Comparison of ENCODE assay signal across 7 mouse cellular contexts in the genomic region with DNA sequence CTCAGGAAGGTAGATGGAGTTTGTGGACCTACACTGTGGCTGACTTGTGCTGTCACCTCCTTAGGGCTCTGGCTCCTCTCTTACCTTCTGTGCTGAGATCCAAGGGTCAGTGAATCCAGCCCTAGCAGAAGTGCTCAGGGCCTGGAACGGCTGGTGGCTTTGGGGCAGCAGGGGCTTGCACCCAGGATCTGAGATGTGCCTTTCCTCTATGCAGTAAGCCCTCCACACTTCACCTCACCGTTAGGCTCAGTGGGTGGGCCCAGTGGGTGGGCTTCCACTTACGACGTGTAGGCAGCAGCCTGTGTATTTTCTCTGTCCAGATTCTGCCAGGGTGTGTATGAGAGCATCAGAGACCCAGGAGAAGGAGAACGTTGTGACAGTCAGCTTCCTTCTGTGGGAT. TPM values are rescaled to one million over a fixed set of nuclear protein-coding genes. Genes with fewer than 3 reads are reported as not detected.
A peak's percentile ranks its signal among the peaks of the same experiment; 100 is the strongest.
DNase-seq lines count a peak whose midpoint lies in the region; ATAC-seq and TF ChIP-seq lines count a peak whose summit lies in the region.

No protein-coding gene starts in this region.

- WGBS in kidney, postnatal 0 days, result 50% methylated on average over 5 of the region's 5 CpGs
- WGBS in forebrain, embryonic 16.5 days, result 59% methylated on average over 5 of the region's 5 CpGs
- 71% methylated on average over 5 of the region's 5 CpGs for WGBS in limb, embryonic 10.5 days
- WGBS in neural tube, embryonic 14.5 days, result 56% methylated on average over 5 of the region's 5 CpGs

- ATAC-seq in kidney, postnatal 0 days (replicated peaks; ENCODE audit: low FRiP score, low read depth), result peak; percentile 18; the same call in 1 of the 2 replicates
- ATAC-seq in forebrain, embryonic 16.5 days, result peak; percentile 35; the same call in 1 of the 2 replicates
- 0 out of 2 replicates have a peak, but pooled peaks have one; percentile 23 for ATAC-seq in neural tube, embryonic 14.5 days (ENCODE audit: low read depth)

- no peaks in the 10 kb centered on the region for H3K27me3 ChIP-seq in kidney, postnatal 0 days (ENCODE audit: insufficient read depth, low read length)
- H3K27me3 ChIP-seq in forebrain, embryonic 16.5 days (replicated peaks; ENCODE audit: control insufficient read depth, insufficient read depth, low read length), result no peaks in the 10 kb centered on the region
- H3K27me3 ChIP-seq in limb, embryonic 10.5 days (ENCODE audit: low read depth, poor library complexity, severe bottlenecking), result no peaks in the 10 kb centered on the region
- no peaks in the 10 kb centered on the region for H3K27me3 ChIP-seq in neural tube, embryonic 14.5 days (ENCODE audit: control insufficient read depth, insufficient read depth, low read length)

- 0 out of 2 replicates have a peak overlapping the region, but pooled peaks have one; percentile 24 for H3K9ac ChIP-seq in kidney, postnatal 0 days (ENCODE audit: low read depth, low read length)
- 0 out of 2 replicates have a peak overlapping the region, but pooled peaks have one; percentile 35 for H3K9ac ChIP-seq in forebrain, embryonic 16.5 days (replicated peaks; ENCODE audit: low read depth, low read length)
- H3K9ac ChIP-seq in neural tube, embryonic 14.5 days (replicated peaks; ENCODE audit: low read depth, low read length), result no peak overlapping the region

- no peak overlapping the region for H3K4me3 ChIP-seq in kidney, postnatal 0 days (replicated peaks; ENCODE audit: low read depth, low read length)
- no peak overlapping the region for H3K4me3 ChIP-seq in forebrain, embryonic 16.5 days (replicated peaks; ENCODE audit: low read length)
- H3K4me3 ChIP-seq in limb, embryonic 10.5 days, result no peak overlapping the region
- H3K4me3 ChIP-seq in neural tube, embryonic 14.5 days (ENCODE audit: low read depth, low read length), result no peak overlapping the region

- DNase-seq in kidney, postnatal 0 days (ENCODE audit: low spot score), result no peak
- no peak for DNase-seq in kidney, postnatal 4 days
- DNase-seq in limb, embryonic 10.5 days (ENCODE audit: low spot score), result no peak
- DNase-seq in gastrocnemius, adult 18-20 months (ENCODE audit: low spot score), result no peak
- no peak for DNase-seq in adrenal gland, postnatal 36 days

- no peak overlapping the region for H3K4me2 ChIP-seq in kidney, postnatal 0 days (ENCODE audit: low read length)
- no peak overlapping the region for H3K4me2 ChIP-seq in forebrain, embryonic 16.5 days (ENCODE audit: low read length)
- no peak overlapping the region for H3K4me2 ChIP-seq in neural tube, embryonic 14.5 days (ENCODE audit: low read depth, low read length)

- H3K36me3 ChIP-seq in kidney, postnatal 0 days (ENCODE audit: insufficient read depth, low read length), result no peaks in the 10 kb centered on the region
- no peaks in the 10 kb centered on the region for H3K36me3 ChIP-seq in forebrain, embryonic 16.5 days (ENCODE audit: control insufficient read depth, insufficient read depth)
- peaks cover 28% of the 10 kb centered on the region for H3K36me3 ChIP-seq in limb, embryonic 10.5 days
- no peaks in the 10 kb centered on the region for H3K36me3 ChIP-seq in neural tube, embryonic 14.5 days (ENCODE audit: control insufficient read depth, insufficient read depth, low read length)

- no peaks in the 10 kb centered on the region for H3K9me3 ChIP-seq in kidney, postnatal 0 days (replicated peaks; ENCODE audit: low read length)
- H3K9me3 ChIP-seq in forebrain, embryonic 16.5 days (ENCODE audit: control insufficient read depth, low read length), result no peaks in the 10 kb centered on the region
- no peaks in the 10 kb centered on the region for H3K9me3 ChIP-seq in limb, embryonic 10.5 days (replicated peaks)
- no peaks in the 10 kb centered on the region for H3K9me3 ChIP-seq in neural tube, embryonic 14.5 days (ENCODE audit: control insufficient read depth, low read length)

- TF ChIP-seq CTCF in kidney, postnatal 0 days (IDR thresholded peaks at IDR 0.05; ENCODE audit: low read depth), result no peak

- no peak overlapping the region for H3K27ac ChIP-seq in kidney, postnatal 0 days
- no peak overlapping the region for H3K27ac ChIP-seq in forebrain, embryonic 16.5 days (ENCODE audit: low read length)
- peak overlapping the region; percentile 51 for H3K27ac ChIP-seq in limb, embryonic 10.5 days
- H3K27ac ChIP-seq in neural tube, embryonic 14.5 days (ENCODE audit: low read depth, low read length), result no peak overlapping the region

- no peaks in the 10 kb centered on the region for H3K4me1 ChIP-seq in kidney, postnatal 0 days (replicated peaks; ENCODE audit: insufficient read depth, low read length)
- peaks cover 9% of the 10 kb centered on the region for H3K4me1 ChIP-seq in forebrain, embryonic 16.5 days (replicated peaks; ENCODE audit: control insufficient read depth, insufficient read depth, low read length)
- H3K4me1 ChIP-seq in limb, embryonic 10.5 days, result peaks cover 13% of the 10 kb centered on the region
- H3K4me1 ChIP-seq in neural tube, embryonic 14.5 days (ENCODE audit: control insufficient read depth, insufficient read depth, low read length), result no peaks in the 10 kb centered on the region

RNA-seq across cellular contexts. Expression of a gene that starts 19.9 kb away (rescaled TPM):
- polyA plus RNA-seq in kidney, postnatal 0 days (2015; fragmentation: Nextera tagmentation; extraction: Ambion mirVana), result 57.8 and 61.4 TPM in 2 replicates
- polyA plus RNA-seq in forebrain, embryonic 16.5 days (2015; fragmentation: Nextera tagmentation; extraction: Ambion mirVana), result 47.2 and 48.3 TPM in 2 replicates
- polyA plus RNA-seq in limb, embryonic 10.5 days (2016; fragmentation: Nextera tagmentation; extraction: Ambion mirVana), result 57.4 and 64.8 TPM in 2 replicates
- 65.7 and 69.6 TPM in 2 replicates for polyA plus RNA-seq in neural tube, embryonic 14.5 days (2014; fragmentation: Nextera tagmentation; extraction: Ambion mirVana)
- total RNA-seq in gastrocnemius, adult 18-20 months (2021), result 10 to 100 TPM; 40.5 to 43.5 TPM
- 10 to 100 TPM; 58.8 to 76.2 TPM for total RNA-seq in adrenal gland, postnatal 36 days (2021)

RNA-seq across cellular contexts. Expression of a gene that starts 19.9 kb away (rescaled TPM):
- polyA plus RNA-seq in kidney, postnatal 0 days (2015; fragmentation: Nextera tagmentation; extraction: Ambion mirVana), result 45.7 and 48.9 TPM in 2 replicates
- 70.8 and 71.5 TPM in 2 replicates for polyA plus RNA-seq in forebrain, embryonic 16.5 days (2015; fragmentation: Nextera tagmentation; extraction: Ambion mirVana)
- 52.6 and 52.9 TPM in 2 replicates for polyA plus RNA-seq in limb, embryonic 10.5 days (2016; fragmentation: Nextera tagmentation; extraction: Ambion mirVana)
- polyA plus RNA-seq in neural tube, embryonic 14.5 days (2014; fragmentation: Nextera tagmentation; extraction: Ambion mirVana), result 68.1 and 71.8 TPM in 2 replicates
- total RNA-seq in gastrocnemius, adult 18-20 months (2021), result 10 to 100 TPM; 16.0 to 16.9 TPM
- total RNA-seq in adrenal gland, postnatal 36 days (2021), result 10 to 100 TPM; 37.2 to 39.8 TPM

RNA-seq across cellular contexts. Expression of a gene that starts 25.7 kb away (rescaled TPM):
- 52.6 and 61.3 TPM in 2 replicates for polyA plus RNA-seq in kidney, postnatal 0 days (2015; fragmentation: Nextera tagmentation; extraction: Ambion mirVana)
- 460 and 493 TPM in 2 replicates for polyA plus RNA-seq in forebrain, embryonic 16.5 days (2015; fragmentation: Nextera tagmentation; extraction: Ambion mirVana)
- 87.5 and 98.0 TPM in 2 replicates for polyA plus RNA-seq in limb, embryonic 10.5 days (2016; fragmentation: Nextera tagmentation; extraction: Ambion mirVana)
- polyA plus RNA-seq in neural tube, embryonic 14.5 days (2014; fragmentation: Nextera tagmentation; extraction: Ambion mirVana), result 598 and 669 TPM in 2 replicates
- 10 to 100 TPM; 59.1 to 60.1 TPM for total RNA-seq in gastrocnemius, adult 18-20 months (2021)
- total RNA-seq in adrenal gland, postnatal 36 days (2021), result 100 to 1,000 TPM in 1 of 2 experiments, 10 to 100 TPM in 1; 94.0 to 130 TPM

RNA-seq across cellular contexts. Expression of a gene that starts 55.0 kb away (rescaled TPM):
- polyA plus RNA-seq in kidney, postnatal 0 days (2015; fragmentation: Nextera tagmentation; extraction: Ambion mirVana), result 6.3 and 6.8 TPM in 2 replicates
- 9.8 and 12.6 TPM in 2 replicates for polyA plus RNA-seq in forebrain, embryonic 16.5 days (2015; fragmentation: Nextera tagmentation; extraction: Ambion mirVana)
- 18.2 and 21.0 TPM in 2 replicates for polyA plus RNA-seq in limb, embryonic 10.5 days (2016; fragmentation: Nextera tagmentation; extraction: Ambion mirVana)
- polyA plus RNA-seq in neural tube, embryonic 14.5 days (2014; fragmentation: Nextera tagmentation; extraction: Ambion mirVana), result 4.3 and 5.0 TPM in 2 replicates
- 1 to 10 TPM; 2.4 to 3.9 TPM for total RNA-seq in gastrocnemius, adult 18-20 months (2021)
- 10 to 100 TPM; 15.7 to 18.6 TPM for total RNA-seq in adrenal gland, postnatal 36 days (2021)
